Mouse (Mus musculus) hindbrain, embryonic 11.5 days (tissue): ENCODE results near the gene Cwc25. TPM values are rescaled to one million over a fixed set of nuclear protein-coding genes. Genes with fewer than 3 reads are reported as not detected.

Source experiments
- ATAC-seq: fragments of 200-750 bp; cut with Nextera tagmentation; 2 replicates; pipeline ENCODE4 v1.8.0; 2017; ENCODE audit warnings: mild to moderate bottlenecking, moderate TSS enrichment, moderate library complexity; ENCODE audit not compliant: low FRiP score
- DNase-seq: peaks from one replicate; pipeline ENCODE4 v3.0.0-alpha.2; 2015; ENCODE audit warnings: low spot score
- H3K27ac ChIP-seq: fragments of 300-500 bp; sonication (generic); 2 replicates; pipeline ENCODE4 v1.5.1; 2014; ENCODE audit warnings: mild to moderate bottlenecking, low read depth, low read length
- H3K27me3 ChIP-seq: fragments of 300-500 bp; sonication (generic); 2 replicates; pipeline ENCODE4 v1.6.1; 2014; ENCODE audit warnings: mild to moderate bottlenecking, low read length, moderate library complexity, mixed read lengths; ENCODE audit not compliant: control insufficient read depth, insufficient read depth
- H3K36me3 ChIP-seq: fragments of 300-500 bp; sonication (generic); 2 replicates; pipeline ENCODE4 v1.6.1; 2014; ENCODE audit warnings: mild to moderate bottlenecking, low read length, moderate library complexity, mixed read lengths; ENCODE audit not compliant: control insufficient read depth, insufficient read depth
- H3K4me1 ChIP-seq: fragments of 300-500 bp; sonication (generic); replicated peaks from 2 replicates; pipeline ENCODE4 v1.6.1; 2014; ENCODE audit warnings: low read length, mixed read lengths; ENCODE audit not compliant: control insufficient read depth, insufficient read depth
- H3K4me2 ChIP-seq: fragments of 300-500 bp; sonication (generic); replicated peaks from 2 replicates; pipeline ENCODE4 v1.6.1; 2014; ENCODE audit warnings: mild to moderate bottlenecking, low read depth, low read length
- H3K4me3 ChIP-seq: fragments of 300-500 bp; sonication (generic); 2 replicates; pipeline ENCODE4 v1.5.1; 2014; ENCODE audit warnings: low read depth, low read length
- H3K9ac ChIP-seq: fragments of 300-500 bp; sonication (generic); 2 replicates; pipeline ENCODE4 v1.6.1; 2014; ENCODE audit warnings: low read depth, low read length
- H3K9me3 ChIP-seq: fragments of 300-500 bp; sonication (generic); 2 replicates; pipeline ENCODE4 v1.6.1; 2016; ENCODE audit warnings: low read length; ENCODE audit not compliant: control insufficient read depth
- WGBS: fragments of 180-500 bp; shearing (Covaris S2); extraction: QIAGEN DNeasy Blood & Tissue Kit; methylation state at CpG from one replicate; pipeline ENCODE4 v1.1.7; 2014; 5-methylcytosine and 5-hydroxymethylcytosine counted together
- polyA plus RNA-seq: library from polyadenylated mRNA; unstranded; fragments of >200 nt; fragmentation: Nextera tagmentation; extraction: Ambion mirVana; gene quantifications from 2 replicates; pipeline ENCODE4 v1.2.1, GENCODE M21; 2014

Gene Cwc25
- polyA plus RNA-seq = 13.1 and 17.0 TPM in 2 replicates

GRCm38 (mm10) chr11:97766154-97766881 is at the start of gene Cwc25:
Cwc25 (minus strand) TSS chr11:97766556.
- no peaks in the 10 kb centered on the region for H3K4me1 ChIP-seq
- peak within 1 kb of the TSS; percentile 74 for H3K27ac ChIP-seq
- WGBS = under 1% methylated on average over 38 of the region's 38 CpGs
- peak within 1 kb of the TSS; percentile 95 for H3K4me3 ChIP-seq
- peaks cover 3% of the 10 kb centered on the region; the same call in 1 of the 2 replicates for H3K36me3 ChIP-seq
- no peaks in the 10 kb centered on the region for H3K27me3 ChIP-seq
- ATAC-seq (peak; percentile 87), DNase-seq (peak; percentile 98)
- H3K4me2 ChIP-seq = peak within 1 kb of the TSS; percentile 85
- H3K9ac ChIP-seq = peak within 1 kb of the TSS; percentile 88
- H3K9me3 ChIP-seq = no peaks in the 10 kb centered on the region

- Histone ChIP-seq H3K9ac (no peak overlapping the region), H3K4me3 (no peak overlapping the region), H3K4me1 (peaks cover 34% of the 10 kb centered on the region), H3K4me2 (no peak overlapping the region), H3K36me3 (no peaks in the 10 kb centered on the region), H3K9me3 (no peaks in the 10 kb centered on the region), H3K27ac (0 out of 2 replicates have a peak overlapping the region, but pooled peaks have one; percentile 0), H3K27me3 (no peaks in the 10 kb centered on the region)
- 76% methylated on average over 11 of the region's 11 CpGs for WGBS
- ATAC-seq = no peak
- DNase-seq = no peak
These were observed 49.4 kb upstream of the Cwc25 start for GRCm38 (mm10) chr11:97815736-97816135.

- no peaks in the 10 kb centered on the region for H3K9me3 ChIP-seq
- ATAC-seq = no peak
- WGBS = 82% methylated on average over 16 of the region's 17 CpGs
- DNase-seq = no peak
- no peak overlapping the region for H3K4me3 ChIP-seq
- no peak overlapping the region for H3K9ac ChIP-seq
- 0 out of 2 replicates have a peak, but pooled peaks cover 1% of the 10 kb centered on the region for H3K36me3 ChIP-seq
- H3K4me1 ChIP-seq = peaks cover 38% of the 10 kb centered on the region
- no peaks in the 10 kb centered on the region for H3K27me3 ChIP-seq
- H3K4me2 ChIP-seq = no peak overlapping the region
- peak overlapping the region; percentile 89 for H3K27ac ChIP-seq
These were observed 47.6 kb upstream of the Cwc25 start for GRCm38 (mm10) chr11:97813746-97814515.

DNA sequence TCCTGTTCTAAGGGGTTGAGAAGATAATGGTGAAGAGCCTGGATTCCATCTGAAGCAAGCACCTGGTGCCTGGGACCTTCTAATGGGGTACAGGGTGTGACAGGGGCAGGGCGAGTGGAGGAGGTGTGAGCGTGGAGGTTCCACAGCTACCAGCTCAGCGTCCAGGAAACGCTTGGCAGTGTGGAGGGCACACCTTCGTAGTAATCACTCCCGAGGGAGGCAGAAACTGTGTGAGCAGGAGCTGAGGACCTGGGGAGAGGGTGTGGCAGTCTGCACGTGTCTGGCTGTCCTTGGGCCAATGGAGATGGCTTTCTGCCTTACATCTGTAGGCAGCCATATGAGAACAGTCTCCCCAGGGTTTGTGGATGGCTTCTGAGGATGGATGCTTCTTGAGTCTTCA is 46.7 kb upstream of the Cwc25 start:
- Histone ChIP-seq H3K4me3 (no peak overlapping the region), H3K4me2 (peak overlapping the region; percentile 28), H3K36me3 (0 out of 2 replicates have a peak, but pooled peaks cover 3% of the 10 kb centered on the region), H3K9me3 (no peaks in the 10 kb centered on the region), H3K4me1 (peaks cover 37% of the 10 kb centered on the region), H3K9ac (peak overlapping the region; percentile 45), H3K27ac (peak overlapping the region; percentile 89), H3K27me3 (no peaks in the 10 kb centered on the region)
- 60% methylated on average over 7 of the region's 7 CpGs for WGBS
- DNase-seq (no peak), ATAC-seq (peak; percentile 22; the same call in 1 of the 2 replicates)

- DNase-seq = peak; percentile 75
- Histone ChIP-seq H3K9ac (peak overlapping the region; percentile 45), H3K27me3 (no peaks in the 10 kb centered on the region), H3K36me3 (0 out of 2 replicates have a peak, but pooled peaks cover 3% of the 10 kb centered on the region), H3K27ac (peak overlapping the region; percentile 89), H3K9me3 (no peaks in the 10 kb centered on the region), H3K4me2 (peak overlapping the region; percentile 28), H3K4me1 (peaks cover 37% of the 10 kb centered on the region), H3K4me3 (no peak overlapping the region)
- 16% methylated on average over 3 of the region's 3 CpGs for WGBS
- peak; percentile 87 for ATAC-seq
These were observed 46.1 kb upstream of the Cwc25 start for GRCm38 (mm10) chr11:97812491-97812921.

GRCm38 (mm10) chr11:97811569-97812362 is 45.4 kb upstream of the Cwc25 start:
- ATAC-seq = peak; percentile 23
- 28% methylated on average over 12 of the region's 13 CpGs for WGBS
- no peak overlapping the region for H3K4me3 ChIP-seq

DNA sequence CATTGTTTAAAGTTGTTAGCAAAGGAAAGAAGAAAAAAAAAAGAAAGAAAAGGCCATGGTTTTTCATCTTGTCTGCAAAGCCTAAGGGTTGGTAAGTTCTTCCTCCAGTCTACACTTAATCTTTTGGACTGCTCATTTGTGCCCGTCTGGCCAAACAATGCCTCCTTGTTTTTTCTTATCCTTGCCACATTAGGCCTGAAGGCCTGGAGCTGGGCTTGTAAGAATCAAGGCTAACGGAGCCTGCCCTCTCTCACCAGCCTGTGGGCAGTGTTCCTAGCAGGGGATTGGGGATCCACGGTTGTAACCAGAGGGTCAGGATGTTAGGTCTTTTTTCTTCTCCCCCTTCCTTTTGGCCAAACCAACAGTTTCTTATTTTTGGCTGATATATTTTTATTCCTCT is 44.6 kb upstream of the Cwc25 start:
- peak; percentile 27 for DNase-seq
- no peaks in the 10 kb centered on the region for H3K27me3 ChIP-seq
- H3K9ac ChIP-seq = no peak overlapping the region
- WGBS = 20% methylated on average over 3 of the region's 3 CpGs
- H3K9me3 ChIP-seq = no peaks in the 10 kb centered on the region
- peaks cover 40% of the 10 kb centered on the region for H3K4me1 ChIP-seq
- no peak overlapping the region for H3K4me2 ChIP-seq
- H3K4me3 ChIP-seq = no peak overlapping the region
- no peak for ATAC-seq
- no peak overlapping the region for H3K27ac ChIP-seq
- 0 out of 2 replicates have a peak, but pooled peaks cover 5% of the 10 kb centered on the region for H3K36me3 ChIP-seq

More at GRCm38 (mm10) chr11:97811569-97812362, 45.4 kb upstream of the Cwc25 start:
- H3K4me1 ChIP-seq = peaks cover 37% of the 10 kb centered on the region
- H3K27me3 ChIP-seq = no peaks in the 10 kb centered on the region
- no peaks in the 10 kb centered on the region for H3K9me3 ChIP-seq
- H3K4me2 ChIP-seq = no peak overlapping the region; the same call in 1 of the 2 replicates
- DNase-seq = peak; percentile 29
- H3K36me3 ChIP-seq = 0 out of 2 replicates have a peak, but pooled peaks cover 5% of the 10 kb centered on the region
- peak overlapping the region; percentile 45; the same call in 1 of the 2 replicates for H3K9ac ChIP-seq
- peak overlapping the region; percentile 89 for H3K27ac ChIP-seq

- Histone ChIP-seq H3K27ac (no peak overlapping the region), H3K9me3 (no peaks in the 10 kb centered on the region), H3K4me2 (no peak overlapping the region), H3K36me3 (0 out of 2 replicates have a peak, but pooled peaks cover 5% of the 10 kb centered on the region), H3K4me1 (peaks cover 44% of the 10 kb centered on the region), H3K27me3 (no peaks in the 10 kb centered on the region), H3K4me3 (no peak overlapping the region), H3K9ac (no peak overlapping the region)
- ATAC-seq = no peak
- no peak for DNase-seq
- WGBS = 76% methylated on average over 7 of the region's 7 CpGs
These were observed 44.0 kb upstream of the Cwc25 start for GRCm38 (mm10) chr11:97810356-97810755.
